Comparison of ENCODE assay signal across 13 mouse cellular contexts in the genomic region with DNA sequence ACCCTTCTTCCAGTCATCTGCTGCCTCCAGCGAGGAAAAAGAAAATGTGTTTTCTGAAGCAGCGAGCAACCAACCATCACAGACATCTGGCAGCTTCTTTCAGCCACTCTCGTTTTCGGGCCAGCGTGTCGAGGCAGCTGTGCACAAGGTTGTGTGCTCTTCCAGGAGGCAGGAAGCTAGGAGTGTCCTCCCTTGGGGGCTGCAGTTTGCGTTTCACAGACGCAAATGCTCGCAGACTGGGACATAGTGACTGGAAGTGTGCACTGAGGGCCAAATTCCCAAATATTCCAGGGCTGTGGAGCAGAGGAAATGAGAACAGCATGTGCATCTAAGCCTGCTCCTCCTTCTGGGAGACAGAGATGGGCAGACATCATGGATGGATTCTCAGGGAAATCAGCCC.
DNase-seq lines count a peak whose midpoint lies in the region; ATAC-seq lines count a peak whose summit lies in the region.
"Had no signal": no experiment of that assay in that cellular context is flagged by ENCODE, and none has a peak within 500 bp of the region (broad histone marks: within the 10 kb centered on the region; RNA-seq: fewer than 3 reads in every experiment).

No protein-coding gene starts in this region.

- intact Hi-C loops in left cerebral cortex, postnatal 4 days (cut with DNase I), result no loop called here
- intact Hi-C loops in gastrocnemius, postnatal 36 days (cut with DNase I), result no loop called here
- intact Hi-C loops in left cerebral cortex, postnatal 14 days (cut with DNase I), result no loop called here

- H3K4me1 ChIP-seq in heart, embryonic 10.5 days, result peaks cover 16% of the 10 kb centered on the region
- peaks cover 82% of the 10 kb centered on the region for H3K4me1 ChIP-seq in limb, embryonic 13.5 days

- peak overlapping the region; percentile 10; the same call in 1 of the 2 replicates for H3K9ac ChIP-seq in limb, embryonic 13.5 days
- H3K9ac ChIP-seq: hindbrain, embryonic 12.5 days; liver, embryonic 14.5 days had no signal

- WGBS in heart, embryonic 10.5 days, result 64% methylated on average over 9 of the region's 9 CpGs
- 17% methylated on average over 9 of the region's 9 CpGs for WGBS in limb, embryonic 13.5 days

- DNase-seq in heart, adult 11 months, result peak; percentile 98
- no peak for DNase-seq in heart, embryonic 10.5 days (ENCODE audit: low spot score)
- peak; percentile 12 for DNase-seq in left cerebral cortex, postnatal 4 days
- no peak for DNase-seq in left cerebral cortex, adult 8-10 months (ENCODE audit: low spot score in 2 of 2)
- DNase-seq in gastrocnemius, postnatal 36 days, result peak; percentile 38 to 71
- DNase-seq in adrenal gland, postnatal 10 days, result no peak
- no peak for DNase-seq in left cerebral cortex, postnatal 14 days (ENCODE audit: low spot score in 2 of 2)
- DNase-seq: B cell, adult 2 months; layer of hippocampus, adult 9-11 months had no signal

- no peak for ATAC-seq in limb, embryonic 13.5 days (ENCODE audit: low FRiP score, low read depth)
- ATAC-seq: activated CD4-positive, CD25-positive, alpha-beta regulatory T cell, adult 4 months had no signal

- H3K4me2 ChIP-seq in limb, embryonic 13.5 days (replicated peaks), result 0 out of 2 replicates have a peak overlapping the region, but pooled peaks have one; percentile 19
- H3K4me2 ChIP-seq: hindbrain, embryonic 12.5 days had no signal

- no peak overlapping the region for H3K27ac ChIP-seq in heart, embryonic 10.5 days
- peak overlapping the region; percentile 58 for H3K27ac ChIP-seq in limb, embryonic 13.5 days
- H3K27ac ChIP-seq: hindbrain, embryonic 12.5 days; liver, embryonic 14.5 days had no signal

- H3K4me3 ChIP-seq in heart, embryonic 10.5 days, result no peak overlapping the region
- no peak overlapping the region for H3K4me3 ChIP-seq in limb, embryonic 13.5 days
- H3K4me3 ChIP-seq: hindbrain, embryonic 12.5 days had no signal

- H3K27me3 ChIP-seq in heart, embryonic 10.5 days (ENCODE audit: insufficient read depth, poor library complexity, severe bottlenecking), result no peaks in the 10 kb centered on the region
- no peaks in the 10 kb centered on the region for H3K27me3 ChIP-seq in limb, embryonic 13.5 days
- H3K27me3 ChIP-seq: hindbrain, embryonic 12.5 days had no signal

- no peaks in the 10 kb centered on the region for H3K36me3 ChIP-seq in heart, embryonic 10.5 days
- H3K36me3 ChIP-seq in limb, embryonic 13.5 days, result no peaks in the 10 kb centered on the region
- H3K36me3 ChIP-seq: hindbrain, embryonic 12.5 days had no signal

- H3K9me3 ChIP-seq in heart, embryonic 10.5 days, result no peaks in the 10 kb centered on the region
- H3K9me3 ChIP-seq in limb, embryonic 13.5 days, result no peaks in the 10 kb centered on the region
- H3K9me3 ChIP-seq: hindbrain, embryonic 12.5 days had no signal

Comparison
In these comparisons a context has a peak if more than half of its experiments do, and no peak if none do; other contexts are left out.
1. DNase-seq: peak in heart, adult 11 months (single experiment), left cerebral cortex, postnatal 4 days (single experiment) and gastrocnemius, postnatal 36 days (2 of 2); none in heart, embryonic 10.5 days (single experiment), left cerebral cortex, adult 8-10 months (0 of 2), adrenal gland, postnatal 10 days (single experiment) and left cerebral cortex, postnatal 14 days (0 of 2).